In genomic region chr5:67280400-67280799, GRCm38 (mm10) we compare ENCODE assay signal across 19 mouse cellular contexts. TPM values are rescaled to one million over a fixed set of nuclear protein-coding genes. Genes with fewer than 3 reads are reported as not detected.
DNase-seq lines count a peak whose midpoint lies in the region; ATAC-seq and TF ChIP-seq lines count a peak whose summit lies in the region.
"Had no signal": no experiment of that assay in that cellular context is flagged by ENCODE, and none has a peak within 500 bp of the region (broad histone marks: within the 10 kb centered on the region; RNA-seq: fewer than 3 reads in every experiment).

No protein-coding gene starts in this region.

- H3K4me3 ChIP-seq in heart, embryonic 11.5 days (ENCODE audit: low read depth, low read length) = no peak overlapping the region
- no peak overlapping the region for H3K4me3 ChIP-seq in bone marrow, adult 2 months (replicated peaks; ENCODE audit: control insufficient read depth, low read depth, low read length)
- H3K4me3 ChIP-seq: embryonic facial prominence, embryonic 13.5 days; forebrain, embryonic 10.5 days; limb, embryonic 15.5 days; megakaryocyte, embryonic 14.5 days had no signal

- no peaks in the 10 kb centered on the region for H3K27me3 ChIP-seq in heart, embryonic 11.5 days (ENCODE audit: control insufficient read depth, insufficient read depth, low read length)
- H3K27me3 ChIP-seq: embryonic facial prominence, embryonic 13.5 days; limb, embryonic 15.5 days; megakaryocyte, embryonic 14.5 days had no signal

- 86% methylated on average over 4 of the region's 4 CpGs for WGBS in heart, embryonic 11.5 days (ENCODE audit: insufficient replicate concordance)
- 67% methylated on average over 4 of the region's 4 CpGs for WGBS in bone marrow, adult 2 months

- peak; percentile 80 for ATAC-seq in heart, embryonic 11.5 days (replicated peaks; ENCODE audit: insufficient number of reproducible peaks, low FRiP score, low TSS enrichment)
- peak; percentile 92 for ATAC-seq in erythroid progenitor cell, adult 5-6 weeks (replicated peaks; ENCODE audit: low FRiP score, poor library complexity, severe bottlenecking)
- 0 out of 2 replicates have a peak, but pooled peaks have one; percentile 33 for ATAC-seq in megakaryocyte, adult 5-6 weeks (ENCODE audit: poor library complexity, severe bottlenecking)
- ATAC-seq: lung, postnatal 0 days had no signal

- intact Hi-C loops in heart, postnatal 10 days (cut with DNase I) = no loop called here

- no peaks in the 10 kb centered on the region for H3K4me1 ChIP-seq in heart, embryonic 11.5 days (ENCODE audit: control insufficient read depth, insufficient read depth, low read length)
- H3K4me1 ChIP-seq in bone marrow, adult 2 months (ENCODE audit: control insufficient read depth, insufficient read depth, low read length) = peaks cover 1% of the 10 kb centered on the region; the same call in 1 of the 2 replicates
- H3K4me1 ChIP-seq: embryonic facial prominence, embryonic 13.5 days; forebrain, embryonic 10.5 days; limb, embryonic 15.5 days had no signal

- no peaks in the 10 kb centered on the region for H3K9me3 ChIP-seq in heart, embryonic 11.5 days (replicated peaks; ENCODE audit: control insufficient read depth, low read length)
- H3K9me3 ChIP-seq: embryonic facial prominence, embryonic 13.5 days; forebrain, embryonic 10.5 days; limb, embryonic 15.5 days; megakaryocyte, embryonic 14.5 days had no signal

- H3K4me2 ChIP-seq in heart, embryonic 11.5 days = no peak overlapping the region
- H3K4me2 ChIP-seq: embryonic facial prominence, embryonic 13.5 days; limb, embryonic 15.5 days had no signal

- no peak for TF ChIP-seq CTCF in bone marrow, adult 2 months (IDR thresholded peaks at IDR 0.05; ENCODE audit: control insufficient read depth, insufficient read depth, low read length)

- TF ChIP-seq POLR2A in bone marrow, adult 2 months (IDR thresholded peaks at IDR 0.05; ENCODE audit: borderline replicate concordance, control insufficient read depth, low read depth, low read length) = no peak

- H3K27ac ChIP-seq in heart, embryonic 11.5 days (ENCODE audit: low read depth, low read length) = no peak overlapping the region
- peak overlapping the region; percentile 39; the same call in 1 of the 2 replicates for H3K27ac ChIP-seq in bone marrow, adult 2 months (ENCODE audit: control insufficient read depth, insufficient read depth, low read depth, low read length, poor library complexity)
- H3K27ac ChIP-seq: embryonic facial prominence, embryonic 13.5 days; forebrain, embryonic 10.5 days; kidney, postnatal 0 days; limb, embryonic 15.5 days had no signal

- DNase-seq in heart, postnatal 10 days = no peak
- no peak for DNase-seq in layer of hippocampus, adult 18-20 months (ENCODE audit: low spot score in 2 of 2)
- no peak for DNase-seq in thymus, postnatal 4 days
- no peak for DNase-seq in lung, postnatal 14 days
- DNase-seq: cerebellum, adult 9-11 months; gastrocnemius, postnatal 14 days; kidney, adult 18-20 months; retina, postnatal 1 day; thymus, postnatal 36 days had no signal

- H3K9ac ChIP-seq in heart, embryonic 11.5 days (ENCODE audit: low read depth, low read length) = no peak overlapping the region
- H3K9ac ChIP-seq: embryonic facial prominence, embryonic 13.5 days; limb, embryonic 15.5 days had no signal

- H3K36me3 ChIP-seq in heart, embryonic 11.5 days (ENCODE audit: control insufficient read depth, insufficient read depth, low read length) = peaks cover 15% of the 10 kb centered on the region

RNA-seq across cellular contexts. Expression of gene Tmem33, which starts 20.0 kb away (rescaled TPM):
- 57.2 and 61.3 TPM in 2 replicates for polyA plus RNA-seq in heart, embryonic 11.5 days (2014; fragmentation: Nextera tagmentation; extraction: Ambion mirVana)
- 10 to 100 TPM; 40.1 to 46.0 TPM for total RNA-seq in heart, postnatal 10 days (2021)
- polyA plus RNA-seq in bone marrow, adult 2 months (2011; ENCODE audit: insufficient read depth, insufficient read length, low replicate concordance, missing spikeins) = 16.9 and 32.3 TPM in 2 replicates
- total RNA-seq in erythroid progenitor cell, adult 5-6 weeks (2015; ENCODE audit: low replicate concordance) = 137 and 168 TPM in 2 replicates
- 49.8 and 56.7 TPM in 2 replicates for total RNA-seq in erythroid progenitor cell, adult 5-6 weeks (2017; ENCODE audit: low replicate concordance)
- 99.7 and 105 TPM in 2 replicates for total RNA-seq in megakaryocyte, adult 5-6 weeks (2015)
- total RNA-seq in megakaryocyte, adult 5-6 weeks (2017) = 38.6 and 47.3 TPM in 2 replicates
- 10 to 100 TPM; 94.7 to 97.3 TPM for total RNA-seq in layer of hippocampus, adult 18-20 months (2021)

RNA-seq across cellular contexts. Expression of gene Slc30a9, which starts 26.4 kb away (rescaled TPM):
- polyA plus RNA-seq in heart, embryonic 11.5 days (2014; fragmentation: Nextera tagmentation; extraction: Ambion mirVana) = 161 and 177 TPM in 2 replicates
- 100 to 1,000 TPM; 148 to 154 TPM for total RNA-seq in heart, postnatal 10 days (2021)
- polyA plus RNA-seq in bone marrow, adult 2 months (2011; ENCODE audit: insufficient read depth, insufficient read length, low replicate concordance, missing spikeins) = 48.7 and 55.8 TPM in 2 replicates
- total RNA-seq in erythroid progenitor cell, adult 5-6 weeks (2015; ENCODE audit: low replicate concordance) = 167 and 177 TPM in 2 replicates
- 158 and 226 TPM in 2 replicates for total RNA-seq in erythroid progenitor cell, adult 5-6 weeks (2017; ENCODE audit: low replicate concordance)
- 17.4 and 22.5 TPM in 2 replicates for total RNA-seq in megakaryocyte, adult 5-6 weeks (2015)
- 20.3 and 42.4 TPM in 2 replicates for total RNA-seq in megakaryocyte, adult 5-6 weeks (2017)
- total RNA-seq in layer of hippocampus, adult 18-20 months (2021) = 100 to 1,000 TPM; 189 to 191 TPM

Comparison
In these comparisons a context has a peak if more than half of its experiments do, and no peak if none do; other contexts are left out.
1. ATAC-seq: peak in every context shown above with its lines; median percentile 92 in erythroid progenitor cell, adult 5-6 weeks; 80 in heart, embryonic 11.5 days; 33 in megakaryocyte, adult 5-6 weeks.